Mouse (Mus musculus) c-Kit-negative CD71-positive TER-119-positive erythroid progenitor cells, embryonic 14.5 days (primary cell): Measurements from ENCODE around the gene Olfr354.

Source experiments
- DNase-seq: peaks from one replicate; pipeline ENCODE4 v3.0.0-alpha.2; 2013; ENCODE audit warnings: low read depth, low spot score

Gene Olfr354

GRCm38 (mm10) chr2:36905380-36905779 is at the start of gene Olfr354:
Gene Olfr354 (plus strand): TSS chr2:36905680.
- DNase-seq: no peak

DNA sequence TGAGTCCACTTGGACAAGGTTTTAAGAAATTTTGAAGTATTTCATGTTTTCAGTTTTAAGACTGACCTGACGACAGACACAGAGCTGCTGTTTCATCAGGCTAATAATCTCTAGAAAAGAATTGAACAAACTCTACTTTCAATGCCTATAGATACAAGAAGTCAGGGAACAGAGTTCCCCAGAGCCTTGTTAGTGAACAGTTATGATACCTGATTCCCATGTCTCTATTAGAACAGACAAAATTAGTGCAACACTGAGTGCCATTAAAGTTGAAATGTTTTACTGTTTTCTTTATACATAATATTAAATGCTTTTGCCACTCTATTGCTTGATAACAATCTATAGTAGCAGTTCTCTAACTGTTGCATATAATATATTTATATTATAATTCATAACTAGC is 42.9 kb upstream of the Olfr354 start, which contains the start of gene Olfr351:
Gene Olfr351, minus strand, starts transcription at position 101 of the 400 bp plus-strand sequence.
- no peak for DNase-seq

DNA sequence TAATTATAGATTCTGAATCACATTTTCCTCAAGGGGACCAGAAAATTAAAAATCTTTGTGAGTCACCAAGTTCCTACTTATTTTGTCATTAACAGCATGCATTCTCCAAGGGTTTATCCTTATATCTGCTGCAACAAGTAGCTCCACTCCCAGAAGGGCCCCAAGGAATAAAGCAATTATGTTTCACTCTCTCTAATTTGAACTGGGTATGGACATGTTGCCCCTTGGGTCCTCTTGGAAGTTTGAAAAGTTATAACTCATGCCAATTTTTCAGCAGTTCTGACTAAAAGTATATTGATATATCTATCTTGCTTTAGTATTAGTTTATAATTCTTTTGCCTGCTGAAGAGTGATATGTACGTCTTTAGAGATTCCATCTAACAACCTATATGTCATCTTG is 37.3 kb upstream of the Olfr354 start, which contains the start of gene Olfr352:
Gene Olfr352, plus strand, starts transcription at position 301 of the 400 bp plus-strand sequence.
- no peak for DNase-seq

DNA sequence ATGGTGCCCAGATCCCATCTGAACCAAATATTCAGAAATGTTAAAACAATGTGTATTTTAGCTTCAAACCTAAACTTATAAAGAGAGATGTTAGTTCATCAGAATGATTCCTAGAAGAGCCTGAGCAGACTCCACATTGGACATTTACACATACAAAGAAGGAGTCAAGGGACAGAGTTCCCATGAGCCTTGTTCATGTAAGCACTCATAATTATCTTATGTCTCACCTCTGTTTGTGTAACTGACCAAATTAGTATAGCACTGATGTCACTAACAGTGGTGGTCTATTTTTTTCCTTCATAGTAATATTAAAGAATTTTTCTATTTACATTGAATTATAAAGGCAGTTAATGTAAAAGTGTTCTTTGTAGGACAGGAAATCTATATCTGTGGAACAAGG is 12.6 kb upstream of the Olfr354 start, which contains the start of gene Olfr353:
Gene Olfr353, minus strand, starts transcription at position 101 of the 400 bp plus-strand sequence.
- DNase-seq: no peak

GRCm38 (mm10) chr2:36897114-36897513 is 8.4 kb upstream of the Olfr354 start:
- no peak for DNase-seq

DNA sequence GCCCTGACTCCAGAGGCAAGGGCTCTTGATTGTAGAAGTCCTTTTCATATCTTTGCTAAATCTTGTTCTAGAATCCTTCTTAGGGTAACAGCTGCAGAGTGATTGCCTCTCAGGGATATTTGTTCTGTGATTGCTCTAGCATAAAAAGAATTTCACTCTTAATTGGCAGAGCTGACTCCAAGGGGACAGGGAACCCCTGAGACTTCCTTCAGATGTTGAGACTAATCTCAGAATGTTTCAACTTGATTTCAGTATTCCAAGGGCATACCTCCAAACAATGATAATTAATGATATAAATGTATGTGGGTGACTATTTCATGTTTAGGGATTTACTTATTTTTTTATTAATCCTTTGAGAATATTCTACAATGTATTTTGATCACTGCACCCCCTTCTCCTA is 23.3 kb downstream of the Olfr354 start, which contains the start of gene Olfr355:
Gene Olfr355, minus strand, starts transcription at position 101 of the 400 bp plus-strand sequence.
- no peak for DNase-seq

GRCm38 (mm10) chr2:36936821-36937220 is 31.3 kb downstream of the Olfr354 start, which contains the start of gene Olfr356:
Gene Olfr356 (plus strand): TSS chr2:36937121.
- no peak for DNase-seq
